Mouse (Mus musculus) central nervous system, embryonic 11.5 days (tissue): ENCODE data around the gene Zfp446. TPM values are rescaled to one million over a fixed set of nuclear protein-coding genes. Genes with fewer than 3 reads are reported as not detected.

Source experiments
- polyA plus RNA-seq: library from polyadenylated mRNA; depleted of rRNA; stranded (reverse); fragments of >200 nt; gene quantifications from 2 replicates; pipeline ENCODE4 v1.2.3, GENCODE M21; 2012; rRNA removed

Gene Zfp446
- 11.3 and 12.6 TPM in 2 replicates for polyA plus RNA-seq

DNA sequence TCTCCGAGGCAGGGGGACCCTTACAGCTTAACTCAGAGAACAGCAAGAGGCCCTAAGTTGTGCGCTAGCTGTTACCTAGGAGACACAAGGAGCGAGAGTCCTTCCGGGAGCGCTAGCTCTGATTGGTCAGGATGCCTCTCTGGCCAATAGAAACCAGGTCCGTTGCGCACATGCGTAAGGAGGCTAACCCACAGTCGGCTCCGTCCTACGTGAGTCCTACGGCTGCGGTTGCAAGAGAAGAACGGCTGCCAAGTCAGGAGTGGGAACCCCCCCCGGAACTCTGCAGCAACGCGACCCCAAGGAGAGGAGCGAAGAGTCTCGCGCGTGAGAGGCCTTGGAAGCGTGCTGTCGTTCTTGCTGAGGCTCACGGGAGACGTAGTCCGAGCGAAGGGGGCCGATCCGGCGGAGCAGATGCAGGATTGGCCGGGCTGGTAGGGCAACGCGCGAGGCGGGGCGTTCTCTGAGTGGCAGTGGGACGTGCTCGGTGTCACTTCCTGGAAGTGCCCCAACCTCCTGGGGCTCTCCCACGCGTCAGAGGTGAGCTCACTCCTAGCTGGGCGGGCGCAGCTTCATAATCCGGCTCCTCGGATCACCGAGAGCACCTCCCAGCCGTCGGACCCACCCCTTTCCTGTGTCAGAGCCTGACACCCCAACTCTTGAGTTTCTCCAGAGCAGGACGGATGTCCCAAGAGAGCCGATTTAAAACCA, at the start of gene Zfp446:
TSS of gene Zfp446 (plus strand) at position 167 of the 708 bp plus-strand sequence.

DNA sequence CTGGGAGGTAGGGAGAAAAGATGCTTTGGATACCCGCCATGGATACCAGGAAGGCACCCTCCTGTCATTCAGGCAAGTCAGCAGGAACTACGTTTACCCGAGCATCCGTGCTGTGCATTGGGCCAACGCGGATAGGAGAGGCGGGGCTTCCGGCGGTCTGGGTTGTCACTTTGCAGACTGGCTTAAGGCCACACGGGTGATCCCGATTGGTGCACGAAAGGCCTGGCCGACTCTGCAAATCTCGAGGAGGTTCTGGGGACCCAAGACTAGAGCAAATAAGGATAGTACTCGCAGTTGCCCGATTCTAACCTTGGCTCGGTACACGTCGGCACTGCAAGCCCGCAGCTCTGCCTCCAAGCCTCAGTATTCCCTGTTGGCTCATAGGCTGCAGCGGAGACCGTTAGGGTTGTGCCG, 12.0 kb upstream of the Zfp446 start, which contains the start of gene Zfp324:
TSS of gene Zfp324 (plus strand) at position 161 of the 414 bp plus-strand sequence.

DNA sequence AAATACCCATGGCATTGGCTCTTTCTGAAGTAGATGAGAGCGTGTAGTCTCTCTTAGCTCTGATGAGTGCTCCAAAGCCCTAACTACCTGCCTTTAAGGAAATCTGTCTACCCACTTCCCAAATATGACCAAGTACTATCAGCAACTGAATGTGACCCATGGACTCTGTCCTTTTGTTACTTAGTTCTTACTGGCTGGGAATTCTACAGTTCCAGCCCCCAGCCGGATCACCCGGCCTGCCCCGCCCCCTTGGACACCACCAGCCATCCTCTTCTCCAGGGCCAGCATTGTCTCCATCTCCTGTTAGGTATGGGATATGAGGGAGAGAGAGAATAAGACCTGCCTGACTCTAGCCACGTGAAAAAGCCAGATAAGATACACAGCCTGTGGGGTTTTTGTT, 20.4 kb downstream of the Zfp446 start, which contains the start of gene Slc27a5:
TSS of gene Slc27a5 (minus strand) at position 140 of the 400 bp plus-strand sequence.

DNA sequence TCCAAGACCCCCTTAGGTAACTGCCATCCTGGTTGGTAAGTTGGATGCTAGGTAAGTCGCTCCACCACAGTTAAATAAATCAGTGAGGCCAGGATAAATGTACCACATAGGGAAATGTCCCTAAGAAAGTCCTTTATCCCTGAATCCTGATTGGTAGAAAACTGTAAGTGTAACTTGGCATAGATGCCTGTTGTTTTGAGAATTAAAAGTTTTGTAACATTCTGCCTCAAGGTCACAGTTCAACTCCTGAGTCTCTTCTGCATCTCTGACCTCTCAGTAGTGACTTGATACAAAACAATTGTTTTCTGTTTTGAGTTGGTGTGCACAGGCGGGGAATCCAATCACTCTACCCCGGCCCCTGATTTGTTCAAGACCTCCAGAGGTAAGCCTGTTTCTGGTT, 21.2 kb downstream of the Zfp446 start, which contains the start of gene Trim28:
TSS of gene Trim28 (plus strand) at position 264 of the 400 bp plus-strand sequence.

DNA sequence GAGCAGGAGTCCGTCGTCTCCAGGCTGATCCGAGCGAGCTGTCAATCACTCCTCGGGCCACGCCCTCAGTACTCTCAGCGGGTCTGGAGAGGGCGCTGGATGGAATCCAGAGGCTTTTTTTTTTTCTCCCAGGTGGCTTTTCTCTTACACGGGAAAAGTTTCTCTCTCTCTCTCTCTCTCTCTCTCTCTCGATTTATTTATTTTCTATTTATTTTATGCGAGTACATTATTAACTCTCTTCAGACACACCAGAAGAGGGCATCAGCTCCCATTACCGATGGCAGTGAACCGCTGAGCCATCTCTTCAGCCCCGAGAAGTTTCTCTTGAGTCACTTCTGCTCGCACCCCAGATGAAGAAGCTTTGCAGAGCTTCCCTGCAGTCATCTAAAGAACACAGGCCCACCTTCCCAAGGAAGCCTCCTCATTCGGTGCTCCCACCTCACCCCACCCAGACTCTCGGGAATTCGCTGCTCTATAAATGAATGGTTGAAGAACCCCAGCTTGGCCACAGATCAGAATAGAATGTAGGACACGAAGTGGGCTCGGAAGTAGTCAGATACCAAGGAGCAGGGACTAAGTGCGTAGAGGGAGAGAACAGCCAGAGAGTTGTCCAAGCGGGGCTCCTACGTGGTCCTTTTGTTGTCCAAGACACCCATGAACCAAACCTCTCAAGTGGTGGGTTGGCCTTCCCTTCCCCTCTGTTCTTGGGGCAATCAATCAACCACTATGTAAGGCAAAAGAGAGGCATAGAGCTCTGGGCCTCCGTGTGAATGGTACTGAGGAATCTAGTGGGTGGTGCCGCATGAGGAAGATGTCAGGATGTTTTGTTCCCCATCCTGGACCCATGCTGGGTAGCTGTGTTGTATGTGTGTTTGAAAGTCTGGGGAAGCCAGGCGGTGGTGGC, 32.6 kb downstream of the Zfp446 start, which contains the start of gene Zbtb45:
TSS of gene Zbtb45 (minus strand) at position 30 of the 904 bp plus-strand sequence.

DNA sequence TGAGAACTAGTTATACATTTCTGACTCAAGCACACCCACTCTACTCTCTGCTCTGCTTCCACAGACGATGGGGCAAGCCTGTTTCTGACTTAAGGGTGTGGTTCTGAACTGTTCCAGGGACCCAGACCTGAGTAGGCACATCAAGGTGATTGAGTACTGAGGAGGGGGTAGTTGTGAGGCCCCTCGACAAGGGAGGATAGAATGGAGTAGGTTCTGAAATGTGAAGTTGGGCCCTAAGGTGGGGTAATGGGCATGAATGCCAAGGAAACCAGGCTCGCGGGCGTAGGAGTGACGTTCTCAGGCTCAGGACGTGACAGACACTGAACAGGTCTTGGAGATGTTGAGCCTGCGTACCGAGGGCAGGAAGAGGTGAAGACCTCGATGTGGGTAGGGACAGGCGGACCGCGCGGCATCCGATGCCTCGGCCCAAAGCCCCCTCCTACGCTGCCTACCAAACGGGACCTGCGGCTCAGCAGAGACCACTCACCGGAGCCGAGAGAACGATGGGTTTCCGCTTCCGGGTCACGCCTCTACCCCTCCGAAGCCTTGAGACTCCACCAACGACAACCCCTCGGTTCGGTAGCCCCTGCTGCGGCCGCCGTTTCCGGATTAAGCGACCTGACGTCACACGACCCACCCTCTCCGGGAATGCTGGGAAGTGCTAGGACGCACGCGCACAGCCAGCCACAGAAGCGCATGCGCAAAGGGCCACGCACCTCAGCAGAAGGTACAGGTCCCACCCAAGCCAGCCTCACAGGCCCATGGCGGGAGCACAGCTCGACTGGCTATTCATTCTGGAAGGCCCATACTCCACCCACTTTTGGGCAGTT, 56.7 kb downstream of the Zfp446 start, which contains the start of gene Chmp2a:
TSS of gene Chmp2a (minus strand) at position 660 of the 830 bp plus-strand sequence.

Other genes starting within 250 kb of the Zfp446 start
- gene Vmn2r56, start 242.8 kb upstream of the Zfp446 start, polyA plus RNA-seq: not detected in 2 replicates
- 12.9 and 14.8 TPM in 2 replicates for gene Zscan18, start 174.2 kb upstream of the Zfp446 start, polyA plus RNA-seq
- 22.0 and 24.9 TPM in 2 replicates for gene Zfp329, start 159.0 kb upstream of the Zfp446 start, polyA plus RNA-seq
- 12.5 and 13.9 TPM in 2 replicates for gene Zfp110, start 143.1 kb upstream of the Zfp446 start, polyA plus RNA-seq
- gene Zfp128, start 96.7 kb upstream of the Zfp446 start, polyA plus RNA-seq: 4.3 and 6.6 TPM in 2 replicates
- gene Zscan22, start 80.0 kb upstream of the Zfp446 start, polyA plus RNA-seq: 9.0 and 15.9 TPM in 2 replicates
- 1,933 and 2,968 TPM in 2 replicates for gene Rps5, start 55.6 kb upstream of the Zfp446 start, polyA plus RNA-seq
- gene Rnf225, start 50.4 kb upstream of the Zfp446 start, polyA plus RNA-seq: 2.1 and 2.5 TPM in 2 replicates
- gene Zfp324, start 12.0 kb upstream of the Zfp446 start, polyA plus RNA-seq: 7.0 and 8.2 TPM in 2 replicates
- gene Slc27a5, start 20.3 kb downstream of the Zfp446 start, polyA plus RNA-seq: 0.17 and 0.23 TPM in 2 replicates
- 677 and 777 TPM in 2 replicates for gene Trim28, start 21.3 kb downstream of the Zfp446 start, polyA plus RNA-seq
- gene Zbtb45, start 32.2 kb downstream of the Zfp446 start, polyA plus RNA-seq: 25.8 and 30.1 TPM in 2 replicates
- 137 and 237 TPM in 2 replicates for gene Chmp2a, start 57.0 kb downstream of the Zfp446 start, polyA plus RNA-seq
- 152 and 259 TPM in 2 replicates for gene Ube2m, start 60.4 kb downstream of the Zfp446 start, polyA plus RNA-seq
- gene Mzf1, start 76.9 kb downstream of the Zfp446 start, polyA plus RNA-seq: 4.1 and 5.6 TPM in 2 replicates
- gene Vmn1r85, start 117.3 kb downstream of the Zfp446 start, polyA plus RNA-seq: not detected in 2 replicates
- gene Vmn1r86, start 142.1 kb downstream of the Zfp446 start, polyA plus RNA-seq: not detected in 2 replicates
- gene Vmn1r87, start 162.3 kb downstream of the Zfp446 start, polyA plus RNA-seq: not detected in 2 replicates
- 0.01 TPM in 1 of 2 replicates, not detected in the other for gene Vmn1r88, start 181.7 kb downstream of the Zfp446 start, polyA plus RNA-seq
- gene Vmn1r89, start 235.2 kb downstream of the Zfp446 start, polyA plus RNA-seq: not detected in 2 replicates